Mouse (Mus musculus): Measurements from ENCODE around the gene Cabin1. TPM values are rescaled to one million over a fixed set of nuclear protein-coding genes. Genes with fewer than 3 reads are reported as not detected.

Cabin1 gene
- polyA plus RNA-seq, 1 experiment from 2014 or later, result 19.8 TPM

GRCm38 (mm10) chr10:75676819-75677565, 87.1 kb downstream of the Cabin1 start:
- Histone ChIP-seq H3K4me3 (ENCODE audit: inconsistent target) (no peak overlapping the region), H3K79me2 (ENCODE audit: inconsistent target) (no peaks in the 10 kb centered on the region), H3K36me3 (ENCODE audit: inconsistent target) (no peaks in the 10 kb centered on the region), H3K27ac (peak overlapping the region; percentile 75)
- WGBS (ENCODE audit: missing documents), result 35% methylated on average over 7 of the region's 7 CpGs

GRCm38 (mm10) chr10:75676286-75676685, 87.9 kb downstream of the Cabin1 start:
- no peaks in the 10 kb centered on the region for H3K79me2 ChIP-seq (ENCODE audit: inconsistent target)
- H3K27ac ChIP-seq, result peak overlapping the region; percentile 75
- WGBS (ENCODE audit: missing documents), result 24% methylated on average over 2 of the region's 2 CpGs
- H3K4me3 ChIP-seq (ENCODE audit: inconsistent target), result no peak overlapping the region
- H3K36me3 ChIP-seq (ENCODE audit: inconsistent target), result no peaks in the 10 kb centered on the region

- no peaks in the 10 kb centered on the region for H3K36me3 ChIP-seq (ENCODE audit: inconsistent target)
Measured at GRCm38 (mm10) chr10:75675594-75675993, 88.5 kb downstream of the Cabin1 start.

GRCm38 (mm10) chr10:75669936-75670335, 94.2 kb downstream of the Cabin1 start:
- 89% methylated on average over 1 of the region's 1 CpGs for WGBS (ENCODE audit: missing documents)
- no peak overlapping the region for H3K27ac ChIP-seq

More at GRCm38 (mm10) chr10:75675594-75675993, 88.5 kb downstream of the Cabin1 start:
- no peak overlapping the region for H3K4me3 ChIP-seq (ENCODE audit: inconsistent target)
- WGBS (ENCODE audit: missing documents), result 56% methylated on average over 8 of the region's 8 CpGs
- H3K79me2 ChIP-seq (ENCODE audit: inconsistent target), result no peaks in the 10 kb centered on the region
- H3K27ac ChIP-seq, result peak overlapping the region; percentile 75

GRCm38 (mm10) chr10:75667911-75668270, 96.2 kb downstream of the Cabin1 start:
- Histone ChIP-seq H3K4me3 (ENCODE audit: inconsistent target) (peak overlapping the region; percentile 42; the same call in 1 of the 2 replicates), H3K79me2 (ENCODE audit: inconsistent target) (peaks cover 43% of the 10 kb centered on the region; the same call in 1 of the 2 replicates), H3K36me3 (ENCODE audit: inconsistent target) (peaks cover 12% of the 10 kb centered on the region; the same call in 1 of the 2 replicates), H3K27ac (no peak overlapping the region)
- WGBS (ENCODE audit: missing documents), result 0% methylated on average over 23 of the region's 23 CpGs

More at GRCm38 (mm10) chr10:75669936-75670335, 94.2 kb downstream of the Cabin1 start:
- Histone ChIP-seq H3K4me3 (ENCODE audit: inconsistent target) (no peak overlapping the region), H3K36me3 (ENCODE audit: inconsistent target) (no peaks in the 10 kb centered on the region), H3K79me2 (ENCODE audit: inconsistent target) (peaks cover 23% of the 10 kb centered on the region; the same call in 1 of the 2 replicates)

- H3K79me2 ChIP-seq (ENCODE audit: inconsistent target), result peaks cover 49% of the 10 kb centered on the region; the same call in 1 of the 2 replicates
- H3K27ac ChIP-seq, result peak overlapping the region; percentile 50; the same call in 1 of the 2 replicates
- peak overlapping the region; percentile 42 for H3K4me3 ChIP-seq (ENCODE audit: inconsistent target)
- H3K36me3 ChIP-seq (ENCODE audit: inconsistent target), result peaks cover 16% of the 10 kb centered on the region; the same call in 1 of the 2 replicates
- under 1% methylated on average over 58 of the region's 63 CpGs for WGBS (ENCODE audit: missing documents)
Measured at GRCm38 (mm10) chr10:75667115-75667910, 96.8 kb downstream of the Cabin1 start.

GRCm38 (mm10) chr10:75666451-75667030, 97.6 kb downstream of the Cabin1 start:
- Histone ChIP-seq H3K4me3 (ENCODE audit: inconsistent target) (peak overlapping the region; percentile 42; the same call in 1 of the 2 replicates), H3K79me2 (ENCODE audit: inconsistent target) (peaks cover 56% of the 10 kb centered on the region; the same call in 1 of the 2 replicates), H3K27ac (0 out of 2 replicates have a peak overlapping the region, but pooled peaks have one; percentile 50), H3K36me3 (ENCODE audit: inconsistent target) (peaks cover 24% of the 10 kb centered on the region; the same call in 1 of the 2 replicates)
- 41% methylated on average over 4 of the region's 4 CpGs for WGBS (ENCODE audit: missing documents)

GRCm38 (mm10) chr10:75664673-75665270, 99.4 kb downstream of the Cabin1 start:
- Histone ChIP-seq H3K27ac (no peak overlapping the region), H3K36me3 (ENCODE audit: inconsistent target) (peaks cover 40% of the 10 kb centered on the region; the same call in 1 of the 2 replicates), H3K4me3 (ENCODE audit: inconsistent target) (no peak overlapping the region), H3K79me2 (ENCODE audit: inconsistent target) (peaks cover 56% of the 10 kb centered on the region; the same call in 1 of the 2 replicates)
- 95% methylated on average over 6 of the region's 6 CpGs for WGBS (ENCODE audit: missing documents)

GRCm38 (mm10) chr10:75662575-75662974, 101.6 kb downstream of the Cabin1 start:
- WGBS (ENCODE audit: missing documents), result 98% methylated on average over 4 of the region's 4 CpGs
- no peak overlapping the region for H3K27ac ChIP-seq

GRCm38 (mm10) chr10:75661876-75662275, 102.3 kb downstream of the Cabin1 start:
- Histone ChIP-seq H3K4me3 (ENCODE audit: inconsistent target) (no peak overlapping the region), H3K27ac (no peak overlapping the region), H3K36me3 (ENCODE audit: inconsistent target) (peaks cover 64% of the 10 kb centered on the region), H3K79me2 (ENCODE audit: inconsistent target) (peaks cover 52% of the 10 kb centered on the region; the same call in 1 of the 2 replicates)
- 93% methylated on average over 3 of the region's 3 CpGs for WGBS (ENCODE audit: missing documents)

More at GRCm38 (mm10) chr10:75662575-75662974, 101.6 kb downstream of the Cabin1 start:
- Histone ChIP-seq H3K36me3 (ENCODE audit: inconsistent target) (peaks cover 58% of the 10 kb centered on the region; the same call in 1 of the 2 replicates), H3K4me3 (ENCODE audit: inconsistent target) (no peak overlapping the region), H3K79me2 (ENCODE audit: inconsistent target) (peaks cover 56% of the 10 kb centered on the region; the same call in 1 of the 2 replicates)

- peaks cover 47% of the 10 kb centered on the region; the same call in 1 of the 2 replicates for H3K79me2 ChIP-seq (ENCODE audit: inconsistent target)
- WGBS (ENCODE audit: missing documents), result 93% methylated on average over 6 of the region's 6 CpGs
- H3K4me3 ChIP-seq (ENCODE audit: inconsistent target), result no peak overlapping the region
- H3K36me3 ChIP-seq (ENCODE audit: inconsistent target), result peaks cover 69% of the 10 kb centered on the region
- no peak overlapping the region for H3K27ac ChIP-seq
Measured at GRCm38 (mm10) chr10:75661381-75661780, 102.8 kb downstream of the Cabin1 start.

- no peak overlapping the region for H3K4me3 ChIP-seq (ENCODE audit: inconsistent target)
- H3K36me3 ChIP-seq (ENCODE audit: inconsistent target), result peaks cover 92% of the 10 kb centered on the region
- WGBS (ENCODE audit: missing documents), result 96% methylated on average over 7 of the region's 7 CpGs
- H3K79me2 ChIP-seq (ENCODE audit: inconsistent target), result peaks cover 11% of the 10 kb centered on the region; the same call in 1 of the 2 replicates
- H3K27ac ChIP-seq, result no peak overlapping the region
Measured at GRCm38 (mm10) chr10:75657772-75658171, 106.4 kb downstream of the Cabin1 start.

- no peak overlapping the region for H3K27ac ChIP-seq
- peaks cover 92% of the 10 kb centered on the region for H3K36me3 ChIP-seq (ENCODE audit: inconsistent target)
- peaks cover 5% of the 10 kb centered on the region; the same call in 1 of the 2 replicates for H3K79me2 ChIP-seq (ENCODE audit: inconsistent target)
- WGBS (ENCODE audit: missing documents), result 88% methylated on average over 5 of the region's 5 CpGs
- H3K4me3 ChIP-seq (ENCODE audit: inconsistent target), result no peak overlapping the region
Measured at GRCm38 (mm10) chr10:75657165-75657564, 107.0 kb downstream of the Cabin1 start.

- WGBS (ENCODE audit: missing documents), result 87% methylated on average over 4 of the region's 4 CpGs
- Histone ChIP-seq H3K27ac (no peak overlapping the region), H3K36me3 (ENCODE audit: inconsistent target) (peaks cover 97% of the 10 kb centered on the region), H3K4me3 (ENCODE audit: inconsistent target) (no peak overlapping the region), H3K79me2 (ENCODE audit: inconsistent target) (no peaks in the 10 kb centered on the region)
Measured at GRCm38 (mm10) chr10:75654053-75654452, 110.1 kb downstream of the Cabin1 start.
